Mouse (Mus musculus) forebrain, embryonic 16.5 days (tissue): ENCODE data around the gene Mosmo. TPM values are rescaled to one million over a fixed set of nuclear protein-coding genes. Genes with fewer than 3 reads are reported as not detected.

Experiments used
- ATAC-seq: fragments of 200-750 bp; cut with Nextera tagmentation; 2 replicates; pipeline ENCODE4 v1.8.0; 2017; ENCODE audit warnings: mild to moderate bottlenecking, moderate library complexity
- H3K27ac ChIP-seq: fragments of 300-500 bp; sonication (generic); 2 replicates; pipeline ENCODE4 v1.5.1; 2014; ENCODE audit warnings: low read length, control low read depth
- H3K27me3 ChIP-seq: fragments of 300-500 bp; sonication (generic); replicated peaks from 2 replicates; pipeline ENCODE4 v1.6.1; 2014; ENCODE audit warnings: low read length; ENCODE audit not compliant: control insufficient read depth, insufficient read depth
- H3K36me3 ChIP-seq: fragments of 300-500 bp; sonication (generic); 2 replicates; pipeline ENCODE4 v1.6.1; 2014; ENCODE audit not compliant: control insufficient read depth, insufficient read depth
- H3K4me1 ChIP-seq: fragments of 300-500 bp; sonication (generic); replicated peaks from 2 replicates; pipeline ENCODE4 v1.6.1; 2014; ENCODE audit warnings: low read length; ENCODE audit not compliant: control insufficient read depth, insufficient read depth
- H3K4me2 ChIP-seq: fragments of 300-500 bp; sonication (generic); 2 replicates; pipeline ENCODE4 v1.6.1; 2014; ENCODE audit warnings: mild to moderate bottlenecking, low read length, control low read depth
- H3K4me3 ChIP-seq: fragments of 300-500 bp; sonication (generic); replicated peaks from 2 replicates; pipeline ENCODE4 v1.5.1; 2014; ENCODE audit warnings: mild to moderate bottlenecking, low read length, control low read depth
- H3K9ac ChIP-seq: fragments of 300-500 bp; sonication (generic); replicated peaks from 2 replicates; pipeline ENCODE4 v1.6.1; 2014; ENCODE audit warnings: low read depth, low read length, control low read depth
- H3K9me3 ChIP-seq: fragments of 300-500 bp; sonication (generic); 2 replicates; pipeline ENCODE4 v1.6.1; 2016; ENCODE audit warnings: low read length; ENCODE audit not compliant: control insufficient read depth
- WGBS: fragments of 180-500 bp; shearing (Covaris S2); extraction: QIAGEN DNeasy Blood & Tissue Kit; methylation state at CpG from one replicate; pipeline ENCODE4 v1.1.7; 2014; 5-methylcytosine and 5-hydroxymethylcytosine counted together
- polyA plus RNA-seq: library from polyadenylated mRNA; unstranded; fragments of >200 nt; fragmentation: Nextera tagmentation; extraction: Ambion mirVana; gene quantifications from 2 replicates; pipeline ENCODE4 v1.2.1, GENCODE M21; 2015

The Mosmo gene
- polyA plus RNA-seq, 1 experiment from 2014 or later: 13.2 TPM

- no peak for ATAC-seq
- Histone ChIP-seq H3K9me3 (no peaks in the 10 kb centered on the region), H3K9ac (no peak overlapping the region), H3K27me3 (no peaks in the 10 kb centered on the region), H3K4me2 (no peak overlapping the region), H3K4me3 (no peak overlapping the region), H3K27ac (no peak overlapping the region), H3K36me3 (no peaks in the 10 kb centered on the region), H3K4me1 (peaks cover 14% of the 10 kb centered on the region)
- 89% methylated on average over 6 of the region's 6 CpGs for WGBS
Observed at GRCm38 (mm10) chr7:120744606-120745005, 67.2 kb downstream of the Mosmo start.

- ATAC-seq: no peak
- Histone ChIP-seq H3K27me3 (no peaks in the 10 kb centered on the region), H3K4me2 (no peak overlapping the region), H3K27ac (no peak overlapping the region), H3K9ac (no peak overlapping the region), H3K36me3 (no peaks in the 10 kb centered on the region), H3K9me3 (no peaks in the 10 kb centered on the region), H3K4me1 (peaks cover 5% of the 10 kb centered on the region; the same call in 1 of the 2 replicates), H3K4me3 (no peak overlapping the region)
- WGBS: 78% methylated on average over 3 of the region's 3 CpGs
Observed at GRCm38 (mm10) chr7:120746029-120746428, 68.6 kb downstream of the Mosmo start.

- Histone ChIP-seq H3K9me3 (no peaks in the 10 kb centered on the region), H3K9ac (no peak overlapping the region), H3K4me2 (no peak overlapping the region), H3K36me3 (no peaks in the 10 kb centered on the region), H3K27me3 (no peaks in the 10 kb centered on the region), H3K27ac (no peak overlapping the region), H3K4me3 (no peak overlapping the region), H3K4me1 (peaks cover 5% of the 10 kb centered on the region; the same call in 1 of the 2 replicates)
- ATAC-seq: no peak
- 92% methylated on average over 5 of the region's 5 CpGs for WGBS
Observed at GRCm38 (mm10) chr7:120746821-120747220, 69.4 kb downstream of the Mosmo start.

- no peaks in the 10 kb centered on the region for H3K27me3 ChIP-seq
- ATAC-seq: no peak
- no peak overlapping the region for H3K9ac ChIP-seq
Observed at GRCm38 (mm10) chr7:120748478-120748877, 71.1 kb downstream of the Mosmo start.

GRCm38 (mm10) chr7:120751330-120751729, 73.9 kb downstream of the Mosmo start:
- no peaks in the 10 kb centered on the region for H3K27me3 ChIP-seq
- H3K36me3 ChIP-seq: no peaks in the 10 kb centered on the region
- no peak for ATAC-seq
- no peaks in the 10 kb centered on the region for H3K9me3 ChIP-seq
- H3K4me2 ChIP-seq: no peak overlapping the region
- H3K9ac ChIP-seq: no peak overlapping the region
- H3K27ac ChIP-seq: no peak overlapping the region
- no peaks in the 10 kb centered on the region for H3K4me1 ChIP-seq
- H3K4me3 ChIP-seq: no peak overlapping the region

More at GRCm38 (mm10) chr7:120748478-120748877, 71.1 kb downstream of the Mosmo start:
- Histone ChIP-seq H3K4me3 (no peak overlapping the region), H3K9me3 (no peaks in the 10 kb centered on the region), H3K36me3 (no peaks in the 10 kb centered on the region), H3K4me2 (no peak overlapping the region), H3K4me1 (0 out of 2 replicates have a peak, but pooled peaks cover 3% of the 10 kb centered on the region), H3K27ac (no peak overlapping the region)

- Histone ChIP-seq H3K27me3 (no peaks in the 10 kb centered on the region), H3K36me3 (no peaks in the 10 kb centered on the region), H3K27ac (no peak overlapping the region), H3K4me2 (no peak overlapping the region), H3K9ac (no peak overlapping the region), H3K9me3 (no peaks in the 10 kb centered on the region), H3K4me1 (no peaks in the 10 kb centered on the region), H3K4me3 (no peak overlapping the region)
- 87% methylated on average over 7 of the region's 7 CpGs for WGBS
- ATAC-seq: no peak
Observed at GRCm38 (mm10) chr7:120751906-120752305, 74.5 kb downstream of the Mosmo start.

GRCm38 (mm10) chr7:120754671-120755070, 77.3 kb downstream of the Mosmo start:
- peak; percentile 95 for ATAC-seq
- Histone ChIP-seq H3K27ac (no peak overlapping the region), H3K4me3 (no peak overlapping the region), H3K4me2 (no peak overlapping the region), H3K27me3 (no peaks in the 10 kb centered on the region), H3K9ac (no peak overlapping the region), H3K4me1 (no peaks in the 10 kb centered on the region), H3K9me3 (no peaks in the 10 kb centered on the region), H3K36me3 (no peaks in the 10 kb centered on the region)
- 6% methylated on average over 5 of the region's 5 CpGs for WGBS

- no peaks in the 10 kb centered on the region for H3K4me1 ChIP-seq
- peak; percentile 67; the same call in 1 of the 2 replicates for ATAC-seq
- WGBS: 0% methylated on average over 1 of the region's 1 CpGs
Observed at GRCm38 (mm10) chr7:120767369-120767768, 90.0 kb downstream of the Mosmo start.

GRCm38 (mm10) chr7:120771389-120771788, 94.0 kb downstream of the Mosmo start:
- Histone ChIP-seq H3K9me3 (no peaks in the 10 kb centered on the region), H3K9ac (no peak overlapping the region), H3K27ac (no peak overlapping the region), H3K4me1 (no peaks in the 10 kb centered on the region), H3K4me3 (no peak overlapping the region), H3K36me3 (no peaks in the 10 kb centered on the region), H3K4me2 (no peak overlapping the region), H3K27me3 (no peaks in the 10 kb centered on the region)
- no peak for ATAC-seq
- WGBS: 64% methylated on average over 1 of the region's 1 CpGs

More at GRCm38 (mm10) chr7:120767369-120767768, 90.0 kb downstream of the Mosmo start:
- Histone ChIP-seq H3K27me3 (no peaks in the 10 kb centered on the region), H3K4me3 (no peak overlapping the region), H3K27ac (no peak overlapping the region), H3K36me3 (no peaks in the 10 kb centered on the region), H3K9me3 (no peaks in the 10 kb centered on the region), H3K9ac (no peak overlapping the region), H3K4me2 (no peak overlapping the region)

- no peak overlapping the region for H3K4me3 ChIP-seq
- no peak overlapping the region for H3K27ac ChIP-seq
- H3K4me1 ChIP-seq: no peaks in the 10 kb centered on the region
- H3K27me3 ChIP-seq: no peaks in the 10 kb centered on the region
- 64% methylated on average over 2 of the region's 2 CpGs for WGBS
- no peak for ATAC-seq
- H3K36me3 ChIP-seq: no peaks in the 10 kb centered on the region
- no peak overlapping the region for H3K4me2 ChIP-seq
- no peak overlapping the region for H3K9ac ChIP-seq
- H3K9me3 ChIP-seq: no peaks in the 10 kb centered on the region
Observed at GRCm38 (mm10) chr7:120778012-120778411, 100.6 kb downstream of the Mosmo start.
